Mouse (Mus musculus): ENCODE measurements around the gene Gak.

Gene Gak

GRCm38 (mm10) chr5:108629634-108630483 lies at the start of gene Gak, which contains the start of gene Tmem175:
Gene Gak (minus strand): TSS chr5:108629755.
Gene Tmem175 (plus strand): TSS chr5:108629770.
- peak; percentile 94 to 97 for DNase-seq

- peak; percentile 48 to 54 for DNase-seq
These were observed 48.8 kb upstream of the Gak start for GRCm38 (mm10) chr5:108678296-108678854.

GRCm38 (mm10) chr5:108677605-108678295 lies 48.2 kb upstream of the Gak start:
- DNase-seq, result peak; percentile 85 to 86

- DNase-seq, result peak; percentile 41 to 56
These were observed 47.4 kb upstream of the Gak start for GRCm38 (mm10) chr5:108676772-108677498.

- DNase-seq, result no peak
These were observed 45.8 kb upstream of the Gak start, which contains the start of gene Slc26a1 for GRCm38 (mm10) chr5:108675251-108675816. Gene Slc26a1 (minus strand): TSS chr5:108675569.

GRCm38 (mm10) chr5:108674624-108675023 lies 45.1 kb upstream of the Gak start:
- no peak for DNase-seq

GRCm38 (mm10) chr5:108671757-108672156 lies 42.2 kb upstream of the Gak start:
- no peak for DNase-seq

- peak; percentile 70 to 72 for DNase-seq
These were observed 41.2 kb upstream of the Gak start for GRCm38 (mm10) chr5:108670785-108671184.

- DNase-seq, result no peak
These were observed 40.4 kb upstream of the Gak start for GRCm38 (mm10) chr5:108669986-108670385.

- peak; percentile 90 to 91 for DNase-seq
These were observed 39.7 kb upstream of the Gak start, which contains the start of gene Dgkq for GRCm38 (mm10) chr5:108668977-108669936. Gene Dgkq (minus strand): TSS chr5:108669672.

GRCm38 (mm10) chr5:108668387-108668932 lies 38.9 kb upstream of the Gak start:
- DNase-seq, result no peak

GRCm38 (mm10) chr5:108667370-108667769 lies 37.8 kb upstream of the Gak start:
- no peak for DNase-seq

- no peak for DNase-seq
These were observed 35.5 kb upstream of the Gak start for GRCm38 (mm10) chr5:108665066-108665465.

- no peak for DNase-seq
These were observed 33.2 kb upstream of the Gak start for GRCm38 (mm10) chr5:108662772-108663171.

GRCm38 (mm10) chr5:108660632-108661268 lies 31.2 kb upstream of the Gak start:
- peak; percentile 95 to 97 for DNase-seq

GRCm38 (mm10) chr5:108659698-108660631 lies 30.4 kb upstream of the Gak start, which contains the start of gene Idua:
Gene Idua (plus strand): TSS chr5:108660331.
- DNase-seq, result no peak

- no peak for DNase-seq
These were observed 29.1 kb upstream of the Gak start for GRCm38 (mm10) chr5:108658611-108659010.

- DNase-seq, result peak in 1 of 2 experiments; percentile 1
These were observed 27.9 kb upstream of the Gak start for GRCm38 (mm10) chr5:108657406-108657805.
